Mouse (Mus musculus) bone marrow, adult 2 months (tissue): ENCODE measurements around the gene Serpina7. TPM values are rescaled to one million over a fixed set of nuclear protein-coding genes. Genes with fewer than 3 reads are reported as not detected.

ENCODE experiments used
- H3K27ac ChIP-seq: fragments of 200-500 bp; 2 replicates; pipeline ENCODE4 v1.5.1; 2012; ENCODE audit warnings: low read depth, mild to moderate bottlenecking, control low read depth, inconsistent platforms, low read length; ENCODE audit not compliant: control insufficient read depth, poor library complexity, insufficient read depth
- H3K4me1 ChIP-seq: fragments of 200-500 bp; 2 replicates; pipeline ENCODE4 v1.6.1; 2011; ENCODE audit warnings: low read length; ENCODE audit not compliant: control insufficient read depth, insufficient read depth
- H3K4me3 ChIP-seq: fragments of 200-500 bp; replicated peaks from 2 replicates; pipeline ENCODE3; 2011; ENCODE audit warnings: mild to moderate bottlenecking, low read depth, low read length, control low read depth; ENCODE audit not compliant: control insufficient read depth
- CTCF ChIP-seq: fragments of 200-500 bp; IDR thresholded peaks from 2 replicates; pipeline ENCODE4 v1.5.1; 2011; ENCODE audit warnings: low read length, control low read depth; ENCODE audit not compliant: control insufficient read depth, insufficient read depth
- POLR2A ChIP-seq: fragments of 200-500 bp; IDR thresholded peaks from 2 replicates; pipeline ENCODE4 v1.6.1; 2011; ENCODE audit warnings: low read depth, mild to moderate bottlenecking, control low read depth, low read length, borderline replicate concordance; ENCODE audit not compliant: control insufficient read depth
- WGBS: fragments of 180-500 bp; shearing (Covaris S2); methylation state at CpG from one replicate; pipeline ENCODE4 v1.1.7; 2018; 5-methylcytosine and 5-hydroxymethylcytosine counted together
- polyA plus RNA-seq: library from polyadenylated mRNA; stranded (reverse); fragments of >200 nt; gene quantifications from 2 replicates; pipeline ENCODE4 v1.2.4, GENCODE M21; 2011; ENCODE audit warnings: low replicate concordance; ENCODE audit not compliant: missing spikeins, insufficient read depth, insufficient read length

Serpina7 gene
- polyA plus RNA-seq, 1 experiment: not detected

GRCm38 (mm10) chrX:139039314-139039713, 45.7 kb downstream of the Serpina7 start:
- H3K27ac ChIP-seq: no peak overlapping the region
- no peak overlapping the region for H3K4me3 ChIP-seq
- TF ChIP-seq POLR2A (no peak), CTCF (no peak)
- no peaks in the 10 kb centered on the region for H3K4me1 ChIP-seq
- 73% methylated on average over 2 of the region's 2 CpGs for WGBS

DNA sequence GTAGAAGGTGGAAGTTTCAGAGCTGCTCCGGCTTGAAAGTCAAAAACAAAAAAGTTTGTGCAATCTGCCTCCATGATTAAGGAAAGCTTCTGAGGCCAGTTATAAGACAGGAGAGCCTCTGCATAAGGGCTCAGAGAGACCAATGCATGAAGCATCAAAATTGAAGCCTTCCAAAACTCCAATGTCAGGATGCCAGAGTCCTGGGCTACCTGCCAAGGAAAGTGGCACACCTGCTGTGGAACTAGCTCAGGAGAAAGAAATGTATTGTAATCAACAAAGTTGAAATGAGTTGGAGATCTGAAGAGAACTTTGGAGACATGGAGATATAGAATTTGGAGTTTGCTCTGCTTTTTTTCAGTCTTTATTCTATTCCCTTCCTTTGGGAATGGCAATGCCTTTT, 47.4 kb downstream of the Serpina7 start:
- no peak overlapping the region for H3K27ac ChIP-seq
- WGBS: 73% methylated on average over 1 of the region's 1 CpGs
- TF ChIP-seq CTCF: no peak
- no peak for TF ChIP-seq POLR2A

More for the DNA sequence above, 47.4 kb downstream of the Serpina7 start:
- H3K4me1 ChIP-seq: no peaks in the 10 kb centered on the region
- H3K4me3 ChIP-seq: no peak overlapping the region

Other genes with a start within 250 kb of the Serpina7 start
- gene Nrk, start 170.8 kb downstream of the Serpina7 start, polyA plus RNA-seq: 0.82 TPM in 1 of 2 replicates, not detected in the other
- gene 4930513O06Rik, start 1.0 kb upstream of the Serpina7 start, polyA plus RNA-seq: not detected in 2 replicates
- gene 4933428M09Rik, start 94.0 kb upstream of the Serpina7 start, polyA plus RNA-seq: not detected in 2 replicates
- gene Mum1l1, start 124.8 kb upstream of the Serpina7 start, polyA plus RNA-seq: 0.23 and 1.7 TPM in 2 replicates
- 22.9 TPM in 1 of 2 replicates, not detected in the other for gene Trap1a, start 248.4 kb upstream of the Serpina7 start, polyA plus RNA-seq